Mouse (Mus musculus) stomach, embryonic 16.5 days (tissue): Measurements from ENCODE around the gene Tmem87a. TPM values are rescaled to one million over a fixed set of nuclear protein-coding genes. Genes with fewer than 3 reads are reported as not detected.
A peak's percentile ranks its signal among the peaks of the same experiment; 100 is the strongest.

Experiments
- ATAC-seq: fragments of 200-750 bp; cut with Nextera tagmentation; 2 replicates; pipeline ENCODE4 v1.8.0; 2017; ENCODE audit warnings: moderate number of reproducible peaks, moderate TSS enrichment; ENCODE audit not compliant: insufficient read depth, low FRiP score
- H3K27ac ChIP-seq: fragments of 300-500 bp; sonication (generic); 2 replicates; pipeline ENCODE4 v1.5.1; 2014; ENCODE audit warnings: low read length
- H3K27me3 ChIP-seq: fragments of 300-500 bp; sonication (generic); 2 replicates; pipeline ENCODE4 v1.6.1; 2014; ENCODE audit warnings: low read length, control low read depth, mixed read lengths; ENCODE audit not compliant: control insufficient read depth, insufficient read depth
- H3K36me3 ChIP-seq: fragments of 300-500 bp; sonication (generic); 2 replicates; pipeline ENCODE4 v1.6.1; 2014; ENCODE audit warnings: low read length; ENCODE audit not compliant: control insufficient read depth, insufficient read depth
- H3K4me1 ChIP-seq: fragments of 300-500 bp; sonication (generic); 2 replicates; pipeline ENCODE4 v1.6.1; 2014; ENCODE audit warnings: low read length, control low read depth, mixed read lengths; ENCODE audit not compliant: control insufficient read depth, insufficient read depth
- H3K4me2 ChIP-seq: fragments of 300-500 bp; sonication (generic); 2 replicates; pipeline ENCODE4 v1.6.1; 2014; ENCODE audit warnings: low read depth, low read length, mixed read lengths
- H3K4me3 ChIP-seq: fragments of 300-500 bp; sonication (generic); replicated peaks from 2 replicates; pipeline ENCODE4 v1.5.1; 2014; ENCODE audit warnings: mild to moderate bottlenecking, low read length
- H3K9ac ChIP-seq: fragments of 300-500 bp; sonication (generic); 2 replicates; pipeline ENCODE4 v1.6.1; 2014; ENCODE audit warnings: low read length
- H3K9me3 ChIP-seq: fragments of 300-500 bp; sonication (generic); replicated peaks from 2 replicates; pipeline ENCODE4 v1.6.1; 2016; ENCODE audit warnings: low read length, control low read depth; ENCODE audit not compliant: control insufficient read depth
- WGBS: fragments of 180-500 bp; shearing (Covaris S2); extraction: QIAGEN DNeasy Blood & Tissue Kit; methylation state at CpG from one replicate; pipeline ENCODE4 v1.1.7; 2014; 5-methylcytosine and 5-hydroxymethylcytosine counted together
- polyA plus RNA-seq: library from polyadenylated mRNA; unstranded; fragments of >200 nt; fragmentation: Nextera tagmentation; extraction: Ambion mirVana; gene quantifications from 2 replicates; pipeline ENCODE4 v1.2.1, GENCODE M21; 2015

Tmem87a gene
- polyA plus RNA-seq, 1 experiment from 2014 or later: 12.3 TPM

- no peak for ATAC-seq
- Histone ChIP-seq H3K4me2 (no peak overlapping the region), H3K9ac (no peak overlapping the region), H3K36me3 (peaks cover 21% of the 10 kb centered on the region; the same call in 1 of the 2 replicates), H3K27me3 (no peaks in the 10 kb centered on the region), H3K9me3 (no peaks in the 10 kb centered on the region), H3K27ac (no peak overlapping the region), H3K4me3 (no peak overlapping the region), H3K4me1 (no peaks in the 10 kb centered on the region)
- WGBS: 85% methylated on average over 1 of the region's 1 CpGs
Measured at GRCm38 (mm10) chr2:120386264-120386663, 17.6 kb downstream of the Tmem87a start.

GRCm38 (mm10) chr2:120373858-120374257, 30.1 kb downstream of the Tmem87a start:
- Histone ChIP-seq H3K4me3 (no peak overlapping the region), H3K4me1 (no peaks in the 10 kb centered on the region), H3K27me3 (no peaks in the 10 kb centered on the region), H3K9me3 (no peaks in the 10 kb centered on the region), H3K36me3 (peaks cover 9% of the 10 kb centered on the region; the same call in 1 of the 2 replicates), H3K27ac (no peak overlapping the region), H3K4me2 (no peak overlapping the region), H3K9ac (no peak overlapping the region)
- 93% methylated on average over 4 of the region's 4 CpGs for WGBS
- no peak for ATAC-seq

GRCm38 (mm10) chr2:120367416-120368207, 36.3 kb downstream of the Tmem87a start:
- Histone ChIP-seq H3K27ac (no peak overlapping the region), H3K4me1 (no peaks in the 10 kb centered on the region), H3K9ac (no peak overlapping the region), H3K4me2 (no peak overlapping the region), H3K9me3 (no peaks in the 10 kb centered on the region), H3K27me3 (no peaks in the 10 kb centered on the region), H3K4me3 (no peak overlapping the region), H3K36me3 (peaks cover 24% of the 10 kb centered on the region)
- 94% methylated on average over 4 of the region's 4 CpGs for whole genome bisulfite sequencing
- ATAC-seq: no peak

- peaks cover 21% of the 10 kb centered on the region for H3K36me3 ChIP-seq
- no peaks in the 10 kb centered on the region for H3K27me3 ChIP-seq
- 74% methylated on average over 3 of the region's 3 CpGs for WGBS
- H3K27ac ChIP-seq: no peak overlapping the region
- H3K4me3 ChIP-seq: no peak overlapping the region
- no peak overlapping the region for H3K9ac ChIP-seq
- no peak overlapping the region for H3K4me2 ChIP-seq
- H3K4me1 ChIP-seq: no peaks in the 10 kb centered on the region
- H3K9me3 ChIP-seq: no peaks in the 10 kb centered on the region
- ATAC-seq: no peak
Measured at GRCm38 (mm10) chr2:120366501-120366900, 37.4 kb downstream of the Tmem87a start.

- Histone ChIP-seq H3K4me3 (no peak overlapping the region), H3K27ac (no peak overlapping the region), H3K4me1 (no peaks in the 10 kb centered on the region), H3K36me3 (peaks cover 19% of the 10 kb centered on the region), H3K9me3 (no peaks in the 10 kb centered on the region), H3K4me2 (no peak overlapping the region), H3K27me3 (no peaks in the 10 kb centered on the region), H3K9ac (no peak overlapping the region)
- WGBS: 57% methylated on average over 1 of the region's 1 CpGs
- ATAC-seq: no peak
Measured at GRCm38 (mm10) chr2:120360425-120360824, 43.5 kb downstream of the Tmem87a start.

GRCm38 (mm10) chr2:120352682-120353646, 50.9 kb downstream of the Tmem87a start, which contains the start of gene Vps39:
Gene Vps39, minus strand, starts transcription at chr2:120353137.
- Histone ChIP-seq H3K9ac (peak within 1 kb of the TSS; percentile 93), H3K9me3 (no peaks in the 10 kb centered on the region), H3K27me3 (no peaks in the 10 kb centered on the region), H3K4me1 (peaks cover 4% of the 10 kb centered on the region; the same call in 1 of the 2 replicates), H3K4me2 (peak within 1 kb of the TSS; percentile 68), H3K27ac (peak within 1 kb of the TSS; percentile 67), H3K4me3 (peak within 1 kb of the TSS; percentile 83), H3K36me3 (peaks cover 15% of the 10 kb centered on the region; the same call in 1 of the 2 replicates)
- 12% methylated on average over 44 of the region's 44 CpGs for WGBS
- peak; percentile 96 for ATAC-seq

GRCm38 (mm10) chr2:120351321-120351720, 52.6 kb downstream of the Tmem87a start:
- Histone ChIP-seq H3K4me2 (no peak overlapping the region), H3K36me3 (peaks cover 9% of the 10 kb centered on the region; the same call in 1 of the 2 replicates), H3K9ac (no peak overlapping the region), H3K4me3 (no peak overlapping the region), H3K27me3 (no peaks in the 10 kb centered on the region), H3K4me1 (peaks cover 4% of the 10 kb centered on the region; the same call in 1 of the 2 replicates), H3K9me3 (no peaks in the 10 kb centered on the region), H3K27ac (no peak overlapping the region)
- WGBS: 78% methylated on average over 5 of the region's 5 CpGs
- ATAC-seq: no peak

GRCm38 (mm10) chr2:120348120-120348519, 55.8 kb downstream of the Tmem87a start:
- Histone ChIP-seq H3K36me3 (0 out of 2 replicates have a peak, but pooled peaks cover 3% of the 10 kb centered on the region), H3K4me3 (no peak overlapping the region), H3K27ac (no peak overlapping the region), H3K4me1 (peaks cover 4% of the 10 kb centered on the region; the same call in 1 of the 2 replicates), H3K27me3 (no peaks in the 10 kb centered on the region), H3K4me2 (no peak overlapping the region), H3K9ac (no peak overlapping the region), H3K9me3 (no peaks in the 10 kb centered on the region)
- WGBS: 74% methylated on average over 9 of the region's 9 CpGs
- no peak for ATAC-seq
